Mouse (Mus musculus) limb, embryonic 10.5 days (tissue): ENCODE results near the gene Obsl1. TPM values are rescaled to one million over a fixed set of nuclear protein-coding genes. Genes with fewer than 3 reads are reported as not detected.

Experiments
- DNase-seq: peaks from one replicate; pipeline ENCODE4 v3.0.0-alpha.2; 2017; ENCODE audit warnings: low spot score
- H3K27ac ChIP-seq: fragments of 300-500 bp; sonication (generic); 2 replicates; pipeline ENCODE4 v1.5.1; 2016; ENCODE audit warnings: mild to moderate bottlenecking
- H3K27me3 ChIP-seq: fragments of 300-500 bp; sonication (generic); 2 replicates; pipeline ENCODE4 v1.6.1; 2016; ENCODE audit warnings: low read depth, mild to moderate bottlenecking; ENCODE audit not compliant: poor library complexity, severe bottlenecking
- H3K36me3 ChIP-seq: fragments of 300-500 bp; sonication (generic); 2 replicates; pipeline ENCODE4 v1.6.1; 2016; ENCODE audit warnings: mild to moderate bottlenecking, moderate library complexity
- H3K4me1 ChIP-seq: fragments of 300-500 bp; sonication (generic); 2 replicates; pipeline ENCODE4 v1.6.1; 2016
- H3K4me3 ChIP-seq: fragments of 300-500 bp; sonication (generic); 2 replicates; pipeline ENCODE4 v1.5.1; 2016; ENCODE audit warnings: mild to moderate bottlenecking, moderate library complexity
- H3K9me3 ChIP-seq: fragments of 300-500 bp; sonication (generic); replicated peaks from 2 replicates; pipeline ENCODE4 v1.6.1; 2016; ENCODE audit warnings: mild to moderate bottlenecking
- WGBS: fragments of 180-500 bp; shearing (Covaris S2); methylation state at CpG from one replicate; pipeline ENCODE4 v1.1.7; 2016; 5-methylcytosine and 5-hydroxymethylcytosine counted together
- polyA plus RNA-seq: library from polyadenylated mRNA; unstranded; fragments of >200 nt; fragmentation: Nextera tagmentation; extraction: Ambion mirVana; gene quantifications from 2 replicates; pipeline ENCODE4 v1.2.1, GENCODE M21; 2016

Gene Obsl1
- polyA plus RNA-seq, 1 experiment from 2014 or later = 75.5 TPM

GRCm38 (mm10) chr1:75511437-75512210, 5.4 kb upstream of the Obsl1 start:
- peak overlapping the region; percentile 86 for H3K27ac ChIP-seq
- H3K4me1 ChIP-seq = peaks cover 48% of the 10 kb centered on the region
- no peak for DNase-seq

DNA sequence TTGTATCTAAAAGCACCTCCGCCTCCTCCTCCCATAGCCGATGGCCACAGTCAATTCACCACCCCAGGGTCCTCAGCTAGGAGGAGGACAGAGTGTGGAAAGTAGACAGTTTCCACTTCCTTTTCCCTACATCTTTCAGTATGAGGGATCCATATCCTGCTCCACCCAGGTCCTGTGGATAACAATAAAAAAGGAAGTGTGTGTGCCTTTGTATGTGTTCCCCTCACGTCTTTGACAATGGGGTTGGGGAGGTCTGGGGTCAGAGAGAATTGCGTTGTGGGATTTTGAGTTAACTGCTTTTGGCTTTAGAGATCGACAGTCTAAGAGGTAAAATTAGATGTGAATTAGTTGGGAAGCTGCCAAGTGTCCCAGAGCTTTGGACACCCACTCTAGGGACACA, 3.9 kb upstream of the Obsl1 start:
- no peak overlapping the region for H3K27ac ChIP-seq
- H3K36me3 ChIP-seq = no peaks in the 10 kb centered on the region
- 83% methylated on average over 5 of the region's 5 CpGs for WGBS
- no peak for DNase-seq
- peaks cover 60% of the 10 kb centered on the region for H3K4me1 ChIP-seq
- no peak overlapping the region for H3K4me3 ChIP-seq
- H3K9me3 ChIP-seq = no peaks in the 10 kb centered on the region
- H3K27me3 ChIP-seq = peaks cover 24% of the 10 kb centered on the region

More at GRCm38 (mm10) chr1:75511437-75512210, 5.4 kb upstream of the Obsl1 start:
- no peaks in the 10 kb centered on the region for H3K9me3 ChIP-seq
- WGBS = 67% methylated on average over 4 of the region's 4 CpGs
- no peak overlapping the region for H3K4me3 ChIP-seq
- H3K36me3 ChIP-seq = no peaks in the 10 kb centered on the region
- H3K27me3 ChIP-seq = peaks cover 24% of the 10 kb centered on the region

- no peaks in the 10 kb centered on the region for H3K36me3 ChIP-seq
- no peak for DNase-seq
- WGBS = 54% methylated on average over 20 of the region's 20 CpGs
- no peaks in the 10 kb centered on the region for H3K9me3 ChIP-seq
- peaks cover 66% of the 10 kb centered on the region for H3K4me1 ChIP-seq
- no peak overlapping the region for H3K4me3 ChIP-seq
- peaks cover 24% of the 10 kb centered on the region for H3K27me3 ChIP-seq
- peak overlapping the region; percentile 61; the same call in 1 of the 2 replicates for H3K27ac ChIP-seq
Observed at GRCm38 (mm10) chr1:75509586-75509985, 3.3 kb upstream of the Obsl1 start.

DNA sequence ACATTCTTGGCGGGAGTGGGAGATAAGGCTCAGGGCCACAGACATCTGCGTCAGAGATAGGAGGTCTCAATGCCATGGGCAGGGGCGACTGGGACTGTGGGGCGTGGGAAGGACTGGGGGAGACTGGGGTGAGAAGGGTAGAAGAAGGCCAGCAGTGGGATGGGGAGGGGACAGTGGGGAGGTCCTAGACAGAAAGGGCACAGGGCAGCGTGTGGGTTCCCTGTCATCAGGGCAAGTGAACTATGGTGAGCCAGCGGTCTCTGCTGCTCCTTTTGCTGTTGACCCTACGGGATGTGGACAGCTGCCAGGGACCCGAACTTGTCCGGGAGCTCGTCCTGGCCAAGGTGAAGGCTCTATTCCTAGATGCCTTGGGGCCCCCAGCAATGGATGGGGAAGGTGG, 754 bp upstream of the Obsl1 start, which contains the start of gene Inha:
Inha (plus strand) TSS at position 72 of the 400 bp plus-strand sequence.
- 76% methylated on average over 10 of the region's 10 CpGs for WGBS
- H3K36me3 ChIP-seq = peaks cover 20% of the 10 kb centered on the region
- H3K27ac ChIP-seq = peak within 1 kb of the TSS; percentile 98
- H3K9me3 ChIP-seq = no peaks in the 10 kb centered on the region
- DNase-seq = no peak
- peaks cover 75% of the 10 kb centered on the region for H3K4me1 ChIP-seq
- peaks cover 24% of the 10 kb centered on the region for H3K27me3 ChIP-seq
- peak within 1 kb of the TSS; percentile 95 for H3K4me3 ChIP-seq

- Histone ChIP-seq H3K4me1 (peaks cover 58% of the 10 kb centered on the region), H3K4me3 (peak overlapping the region; percentile 95), H3K9me3 (no peaks in the 10 kb centered on the region), H3K27me3 (peaks cover 24% of the 10 kb centered on the region), H3K36me3 (peaks cover 37% of the 10 kb centered on the region), H3K27ac (peak overlapping the region; percentile 98)
- under 1% methylated on average over 84 of the region's 84 CpGs for WGBS
- DNase-seq = peak; percentile 79
Observed at GRCm38 (mm10) chr1:75505159-75505955, 895 bp downstream of the Obsl1 start.

DNA sequence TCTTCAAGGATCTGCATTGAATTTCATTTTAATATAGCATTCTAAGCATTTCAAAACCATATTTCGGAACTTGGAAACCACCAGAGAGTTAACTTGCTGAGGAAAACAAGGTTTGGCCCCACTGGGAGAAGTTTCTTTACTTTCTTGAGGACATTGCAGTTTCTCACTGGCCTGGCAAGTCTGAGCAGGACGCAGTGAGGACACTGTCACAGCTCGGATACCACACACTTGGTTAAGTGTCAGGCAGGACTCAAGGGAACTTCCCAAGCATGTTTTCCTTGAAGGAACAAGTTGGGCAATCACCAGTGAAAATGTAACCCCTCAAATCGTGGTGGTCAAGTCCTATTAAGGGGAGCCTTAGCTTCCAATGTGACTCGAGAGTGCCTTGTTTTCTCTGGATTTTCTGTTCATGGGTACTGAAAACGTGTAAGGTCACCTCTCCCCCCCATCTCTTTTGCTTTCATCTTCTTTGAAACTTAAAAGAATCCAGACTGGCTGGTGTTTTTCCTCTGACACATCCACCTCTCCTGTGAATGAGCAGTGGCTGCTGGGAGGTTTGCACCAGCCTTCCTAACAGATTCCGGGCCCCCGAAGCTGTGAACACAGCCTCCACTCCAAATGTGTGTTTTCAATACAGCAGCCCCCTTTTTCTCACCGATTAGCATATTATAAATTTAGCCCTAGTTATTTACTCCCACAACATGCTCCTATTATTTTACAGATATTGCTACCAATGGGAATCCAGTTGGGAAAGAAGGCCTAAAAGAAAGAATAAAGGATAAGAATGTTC, 1.8 kb downstream of the Obsl1 start:
- H3K27ac ChIP-seq = peak overlapping the region; percentile 98; the same call in 1 of the 2 replicates
- H3K27me3 ChIP-seq = peaks cover 18% of the 10 kb centered on the region
- H3K9me3 ChIP-seq = no peaks in the 10 kb centered on the region
- 56% methylated on average over 9 of the region's 9 CpGs for WGBS
- H3K4me1 ChIP-seq = peaks cover 51% of the 10 kb centered on the region
- DNase-seq = no peak
- peak overlapping the region; percentile 95 for H3K4me3 ChIP-seq
- peaks cover 46% of the 10 kb centered on the region for H3K36me3 ChIP-seq

- peaks cover 54% of the 10 kb centered on the region for H3K36me3 ChIP-seq
- no peak for DNase-seq
- peaks cover 11% of the 10 kb centered on the region; the same call in 1 of the 2 replicates for H3K27me3 ChIP-seq
Observed at GRCm38 (mm10) chr1:75503651-75503980, 2.6 kb downstream of the Obsl1 start.

DNA sequence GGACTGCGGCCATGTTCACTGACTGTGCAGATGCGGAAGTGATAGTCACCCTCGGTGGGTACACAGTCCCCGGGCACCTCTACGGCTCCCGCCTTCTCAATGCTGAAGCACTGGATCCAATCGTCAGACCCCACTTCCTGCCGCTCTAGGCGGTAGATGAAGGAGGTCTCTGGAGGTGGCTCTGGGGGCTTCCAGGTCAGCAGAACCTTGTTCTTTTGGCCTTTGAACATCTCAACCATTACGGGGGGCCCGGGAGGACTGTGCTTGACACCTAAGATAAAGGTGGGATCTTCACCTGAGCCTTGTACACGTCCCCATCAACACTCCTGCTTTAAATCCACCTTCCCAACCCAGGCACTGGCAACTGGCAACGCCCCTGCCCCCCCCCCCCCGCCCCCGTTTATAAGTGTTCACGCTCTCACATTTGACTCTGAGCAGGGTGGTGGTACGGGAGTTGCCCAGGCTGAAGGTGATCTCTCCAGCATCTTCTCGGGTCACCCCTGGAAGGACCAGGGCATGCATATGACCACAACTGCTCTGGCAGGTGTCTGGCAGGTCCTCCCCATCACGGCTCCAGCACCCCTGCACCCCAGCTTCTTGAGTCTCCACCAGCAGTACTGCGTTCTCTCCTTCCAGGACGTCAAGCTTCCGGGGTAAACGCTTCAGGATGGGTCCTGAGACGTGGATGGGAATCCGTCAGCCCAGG, 3.2 kb downstream of the Obsl1 start:
- H3K36me3 ChIP-seq = peaks cover 59% of the 10 kb centered on the region
- H3K4me1 ChIP-seq = peaks cover 46% of the 10 kb centered on the region
- DNase-seq = no peak

More at GRCm38 (mm10) chr1:75503651-75503980, 2.6 kb downstream of the Obsl1 start:
- 66% methylated on average over 23 of the region's 23 CpGs for WGBS
- Histone ChIP-seq H3K9me3 (no peaks in the 10 kb centered on the region), H3K4me1 (peaks cover 47% of the 10 kb centered on the region), H3K27ac (no peak overlapping the region), H3K4me3 (peak overlapping the region; percentile 95; the same call in 1 of the 2 replicates)

DNA sequence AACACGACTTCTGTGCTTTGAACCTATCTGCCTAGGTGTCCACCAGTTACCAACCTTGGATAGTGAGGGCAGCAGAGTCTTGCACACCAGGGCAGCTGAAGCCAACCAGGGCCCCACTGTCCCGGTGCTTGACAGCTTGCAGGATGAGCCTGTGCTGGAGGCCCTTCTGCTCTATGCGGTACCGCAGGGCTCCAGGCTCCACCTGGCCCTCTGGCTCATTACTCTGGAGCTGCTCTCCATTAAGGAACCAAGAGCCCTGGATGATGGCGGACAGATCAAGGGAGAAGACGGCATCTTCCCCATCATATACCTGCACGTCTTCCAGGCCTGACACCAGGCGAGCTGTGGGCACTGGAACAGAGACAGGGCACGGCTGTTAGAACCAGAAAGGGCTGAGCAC, 4.3 kb downstream of the Obsl1 start:
- no peak for DNase-seq
- Histone ChIP-seq H3K4me1 (peaks cover 36% of the 10 kb centered on the region), H3K27me3 (no peaks in the 10 kb centered on the region; the same call in 1 of the 2 replicates), H3K4me3 (no peak overlapping the region), H3K36me3 (peaks cover 71% of the 10 kb centered on the region), H3K9me3 (no peaks in the 10 kb centered on the region), H3K27ac (no peak overlapping the region)
- 97% methylated on average over 9 of the region's 9 CpGs for WGBS

More for the DNA sequence above, 3.2 kb downstream of the Obsl1 start:
- Histone ChIP-seq H3K27me3 (0 out of 2 replicates have a peak, but pooled peaks cover 9% of the 10 kb centered on the region), H3K27ac (no peak overlapping the region), H3K9me3 (no peaks in the 10 kb centered on the region), H3K4me3 (peak overlapping the region; percentile 95; the same call in 1 of the 2 replicates)
- 82% methylated on average over 25 of the region's 25 CpGs for WGBS

DNA sequence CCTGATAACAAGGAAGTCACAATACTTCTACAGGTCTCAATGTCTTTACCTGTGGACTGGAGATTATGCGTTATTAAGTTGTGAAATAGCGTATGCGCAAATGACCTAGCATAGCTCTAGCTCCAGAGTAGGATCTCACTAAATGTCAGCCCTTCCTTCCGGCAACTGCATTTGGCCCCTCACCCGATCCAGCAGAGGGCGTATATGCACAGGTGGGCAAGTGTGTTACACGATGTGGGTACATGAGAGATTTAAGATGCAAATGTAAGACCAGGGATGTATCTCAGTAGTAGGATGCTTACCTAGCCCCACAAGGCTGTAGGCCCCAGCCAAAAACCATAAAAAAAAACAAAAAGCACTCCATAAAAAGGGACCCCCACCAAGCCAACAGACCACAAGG, 6.8 kb downstream of the Obsl1 start:
- DNase-seq = no peak
- H3K4me1 ChIP-seq = peaks cover 24% of the 10 kb centered on the region
- H3K27ac ChIP-seq = no peak overlapping the region
- H3K9me3 ChIP-seq = no peaks in the 10 kb centered on the region
- H3K27me3 ChIP-seq = peaks cover 4% of the 10 kb centered on the region
- 88% methylated on average over 7 of the region's 7 CpGs for WGBS
- H3K4me3 ChIP-seq = no peak overlapping the region
- peaks cover 86% of the 10 kb centered on the region for H3K36me3 ChIP-seq

DNA sequence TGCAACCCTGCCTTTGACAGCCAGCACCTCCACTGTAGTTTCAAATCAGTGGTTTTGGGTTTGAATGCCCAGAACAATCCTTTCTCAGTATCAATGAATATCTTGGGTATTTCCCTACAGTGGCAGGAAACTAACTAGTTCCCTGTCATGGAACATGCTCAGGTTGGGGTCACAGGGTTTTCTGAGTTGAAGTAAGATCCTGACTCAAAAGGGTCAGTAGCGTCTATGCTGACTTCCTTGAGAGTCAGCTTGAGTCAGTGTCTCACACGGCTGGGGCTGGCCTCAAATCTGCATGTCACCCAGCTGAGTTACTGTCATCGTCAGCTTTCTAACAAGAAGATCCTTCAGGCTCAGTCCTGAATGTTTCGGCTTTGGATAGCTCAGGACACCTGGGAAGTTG, 7.4 kb downstream of the Obsl1 start:
- peaks cover 85% of the 10 kb centered on the region for H3K36me3 ChIP-seq

More for the DNA sequence above, 7.4 kb downstream of the Obsl1 start:
- Histone ChIP-seq H3K27ac (no peak overlapping the region), H3K4me1 (peaks cover 18% of the 10 kb centered on the region), H3K4me3 (no peak overlapping the region), H3K9me3 (no peaks in the 10 kb centered on the region), H3K27me3 (peaks cover 5% of the 10 kb centered on the region)
- DNase-seq = no peak
- 90% methylated on average over 4 of the region's 4 CpGs for WGBS
